Mouse (Mus musculus) intestine, embryonic 16.5 days (tissue): ENCODE measurements around the gene Akr1b10. TPM values are rescaled to one million over a fixed set of nuclear protein-coding genes. Genes with fewer than 3 reads are reported as not detected.
"Not testable (repeated sequence)": the region's sequence is repeated elsewhere in the genome, so short reads cannot be mapped to it uniquely, and the experiment has no call there.

Source experiments
- ATAC-seq: fragments of 200-750 bp; cut with Nextera tagmentation; 2 replicates; pipeline ENCODE4 v1.8.0; 2017; ENCODE audit warnings: moderate TSS enrichment, moderate library complexity
- H3K27ac ChIP-seq: fragments of 300-500 bp; sonication (generic); 2 replicates; pipeline ENCODE4 v1.5.1; 2014; ENCODE audit warnings: mild to moderate bottlenecking, low read length
- H3K27me3 ChIP-seq: fragments of 300-500 bp; sonication (generic); replicated peaks from 2 replicates; pipeline ENCODE4 v1.6.1; 2014; ENCODE audit warnings: low read length, control low read depth, mixed read lengths; ENCODE audit not compliant: control insufficient read depth, insufficient read depth
- H3K36me3 ChIP-seq: fragments of 300-500 bp; sonication (generic); 2 replicates; pipeline ENCODE4 v1.6.1; 2014; ENCODE audit warnings: low read length, control low read depth; ENCODE audit not compliant: control insufficient read depth, insufficient read depth
- H3K4me1 ChIP-seq: fragments of 300-500 bp; sonication (generic); 2 replicates; pipeline ENCODE4 v1.6.1; 2014; ENCODE audit warnings: low read length, control low read depth, mixed read lengths; ENCODE audit not compliant: control insufficient read depth, insufficient read depth
- H3K4me2 ChIP-seq: fragments of 300-500 bp; sonication (generic); 2 replicates; pipeline ENCODE4 v1.6.1; 2014; ENCODE audit warnings: low read depth, low read length, control low read depth
- H3K4me3 ChIP-seq: fragments of 300-500 bp; sonication (generic); 2 replicates; pipeline ENCODE4 v1.5.1; 2014; ENCODE audit warnings: mild to moderate bottlenecking, low read length
- H3K9ac ChIP-seq: fragments of 300-500 bp; sonication (generic); 2 replicates; pipeline ENCODE4 v1.6.1; 2014; ENCODE audit warnings: low read depth, low read length
- H3K9me3 ChIP-seq: fragments of 300-500 bp; sonication (generic); 2 replicates; pipeline ENCODE4 v1.6.1; 2016; ENCODE audit warnings: low read length, control low read depth; ENCODE audit not compliant: control insufficient read depth
- WGBS: fragments of 180-500 bp; shearing (Covaris S2); extraction: QIAGEN DNeasy Blood & Tissue Kit; methylation state at CpG from one replicate; pipeline ENCODE4 v1.1.7; 2014; 5-methylcytosine and 5-hydroxymethylcytosine counted together
- polyA plus RNA-seq: library from polyadenylated mRNA; unstranded; fragments of >200 nt; fragmentation: Nextera tagmentation; extraction: Ambion mirVana; gene quantifications from 2 replicates; pipeline ENCODE4 v1.2.1, GENCODE M21; 2015

The Akr1b10 gene
- polyA plus RNA-seq, 1 experiment from 2014 or later, result 16.0 TPM

DNA sequence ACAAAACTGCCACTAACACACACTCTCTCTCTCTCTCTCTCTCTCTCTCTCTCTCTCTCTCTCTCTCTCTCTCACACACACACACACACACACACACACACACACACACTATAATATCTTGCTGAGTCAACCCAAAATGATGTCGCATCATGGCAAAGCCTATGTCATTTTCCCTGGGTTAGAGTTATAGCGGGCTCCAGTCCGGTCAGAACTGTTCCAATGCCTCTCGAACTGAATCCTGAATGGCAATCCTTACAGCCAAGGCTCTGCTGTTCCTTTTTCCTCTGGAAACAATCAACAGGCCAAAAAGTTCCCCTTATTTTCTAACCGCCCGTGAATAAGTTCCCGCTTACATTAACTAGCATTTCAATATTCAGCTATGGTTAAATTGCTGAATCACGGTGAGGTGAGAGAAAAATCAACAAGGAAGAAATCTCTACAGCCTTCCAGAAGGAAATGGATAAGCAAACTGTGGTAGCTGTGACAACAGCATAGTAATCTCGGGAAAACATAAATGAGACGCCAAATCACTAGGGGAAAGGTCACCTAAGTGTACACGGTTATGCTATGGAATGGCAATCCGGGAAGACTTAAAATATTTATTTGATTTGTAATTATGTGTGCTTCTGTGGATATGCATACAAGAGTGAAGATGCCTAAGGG, 33.9 kb upstream of the Akr1b10 start:
- no peaks in the 10 kb centered on the region for H3K9me3 ChIP-seq
- no peak overlapping the region for H3K4me3 ChIP-seq
- no peaks in the 10 kb centered on the region for H3K27me3 ChIP-seq
- peak; percentile 72; the same call in 1 of the 2 replicates for ATAC-seq
- H3K4me1 ChIP-seq, result peaks cover 7% of the 10 kb centered on the region; the same call in 1 of the 2 replicates
- H3K4me2 ChIP-seq, result no peak overlapping the region
- 61% methylated on average over 12 of the region's 12 CpGs for WGBS
- no peaks in the 10 kb centered on the region for H3K36me3 ChIP-seq
- no peak overlapping the region for H3K27ac ChIP-seq
- no peak overlapping the region for H3K9ac ChIP-seq

DNA sequence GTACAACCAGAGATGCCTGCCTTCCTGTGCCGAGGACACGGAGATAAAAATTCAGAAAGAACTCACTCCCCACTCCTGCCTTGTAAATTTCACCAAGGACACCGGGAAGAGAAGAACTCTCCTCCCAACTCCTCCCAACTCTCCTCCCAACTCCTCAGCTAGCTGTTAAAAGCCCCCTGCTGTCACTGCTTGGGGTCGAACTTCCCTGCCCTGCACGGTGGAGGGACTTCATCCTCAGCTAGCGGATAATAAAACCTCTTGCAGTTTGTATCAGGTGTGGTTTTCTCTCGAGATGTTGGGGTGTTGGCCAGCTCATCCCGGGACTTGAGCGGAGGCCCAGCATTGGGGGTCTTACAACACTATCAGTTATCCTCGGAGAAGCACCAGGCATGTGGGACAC, 32.5 kb upstream of the Akr1b10 start:
- H3K9ac ChIP-seq, H3K27ac ChIP-seq, H3K27me3 ChIP-seq, H3K4me3 ChIP-seq, H3K4me1 ChIP-seq, H3K9me3 ChIP-seq, H3K36me3 ChIP-seq, H3K4me2 ChIP-seq, ATAC-seq: not testable (repeated sequence)
- 44% methylated on average over 10 of the region's 10 CpGs for WGBS

DNA sequence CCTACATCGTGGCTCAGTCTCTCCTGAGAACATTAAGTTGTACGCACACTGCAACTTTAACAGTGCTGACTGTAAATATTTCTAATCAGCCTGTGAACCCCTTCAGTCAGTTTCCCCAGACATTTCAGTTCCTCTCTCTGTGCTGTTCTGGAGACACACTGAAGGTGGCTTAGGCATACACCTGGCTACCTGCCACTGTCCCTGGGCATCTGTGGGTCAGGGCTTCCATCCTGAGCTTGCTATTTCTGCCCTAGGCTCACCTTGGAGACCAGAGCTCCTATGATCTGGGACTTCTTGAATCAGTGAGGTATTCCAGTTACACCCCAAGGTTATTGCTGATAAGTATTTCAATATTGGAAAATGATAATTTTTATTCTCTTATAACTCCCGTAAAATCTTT, 31.6 kb upstream of the Akr1b10 start:
- H3K4me3 ChIP-seq, result no peak overlapping the region
- no peak overlapping the region for H3K4me2 ChIP-seq
- no peaks in the 10 kb centered on the region for H3K9me3 ChIP-seq
- peaks cover 7% of the 10 kb centered on the region; the same call in 1 of the 2 replicates for H3K4me1 ChIP-seq
- ATAC-seq, result no peak
- H3K9ac ChIP-seq, result no peak overlapping the region
- H3K27ac ChIP-seq, result no peak overlapping the region
- H3K36me3 ChIP-seq, result no peaks in the 10 kb centered on the region
- 88% methylated on average over 3 of the region's 3 CpGs for WGBS
- no peaks in the 10 kb centered on the region for H3K27me3 ChIP-seq

DNA sequence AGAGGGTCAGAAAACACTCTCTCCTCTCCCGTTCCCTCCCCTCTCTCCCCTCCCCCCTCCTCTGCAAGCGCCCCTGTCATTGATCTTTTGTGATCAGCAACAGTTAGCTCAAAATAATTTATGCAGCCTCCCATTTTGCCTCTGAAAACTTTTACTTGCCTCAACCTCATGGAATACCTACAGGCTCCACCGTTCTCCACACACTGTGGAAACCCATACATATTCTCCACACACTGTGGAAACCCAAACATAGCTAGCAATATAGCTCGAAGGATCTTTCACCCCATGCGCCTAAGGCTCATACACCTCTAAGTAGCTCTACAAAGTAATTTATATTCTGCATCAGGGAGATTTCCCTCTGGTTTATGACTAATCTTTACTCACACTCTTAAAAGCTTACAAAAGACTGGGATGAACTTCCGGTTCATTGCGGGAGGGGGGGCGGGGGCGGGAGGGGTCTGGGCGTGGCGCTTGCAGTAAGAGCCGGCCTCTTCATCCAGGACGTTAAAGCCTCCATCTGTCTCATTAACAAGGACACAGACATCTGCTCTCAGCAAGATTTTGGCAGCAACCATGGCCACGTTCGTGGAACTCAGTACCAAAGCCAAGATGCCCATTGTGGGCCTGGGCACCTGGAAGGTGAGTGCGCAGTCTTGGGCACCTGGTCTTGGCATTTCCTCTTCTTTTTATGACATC, 30.2 kb upstream of the Akr1b10 start, which contains the start of gene Akr1b8:
TSS of gene Akr1b8 (plus strand) at position 462 of the 696 bp plus-strand sequence.
- peak; percentile 38 for ATAC-seq
- H3K9me3 ChIP-seq, result no peaks in the 10 kb centered on the region
- H3K27ac ChIP-seq, result no peak within 1 kb of the TSS; the same call in 1 of the 2 replicates
- no peak within 1 kb of the TSS for H3K9ac ChIP-seq
- WGBS, result 16% methylated on average over 16 of the region's 16 CpGs
- peak within 1 kb of the TSS; percentile 35 for H3K4me2 ChIP-seq
- H3K4me1 ChIP-seq, result peaks cover 7% of the 10 kb centered on the region; the same call in 1 of the 2 replicates
- no peaks in the 10 kb centered on the region for H3K27me3 ChIP-seq
- peak within 1 kb of the TSS; percentile 10; the same call in 1 of the 2 replicates for H3K4me3 ChIP-seq
- no peaks in the 10 kb centered on the region for H3K36me3 ChIP-seq

DNA sequence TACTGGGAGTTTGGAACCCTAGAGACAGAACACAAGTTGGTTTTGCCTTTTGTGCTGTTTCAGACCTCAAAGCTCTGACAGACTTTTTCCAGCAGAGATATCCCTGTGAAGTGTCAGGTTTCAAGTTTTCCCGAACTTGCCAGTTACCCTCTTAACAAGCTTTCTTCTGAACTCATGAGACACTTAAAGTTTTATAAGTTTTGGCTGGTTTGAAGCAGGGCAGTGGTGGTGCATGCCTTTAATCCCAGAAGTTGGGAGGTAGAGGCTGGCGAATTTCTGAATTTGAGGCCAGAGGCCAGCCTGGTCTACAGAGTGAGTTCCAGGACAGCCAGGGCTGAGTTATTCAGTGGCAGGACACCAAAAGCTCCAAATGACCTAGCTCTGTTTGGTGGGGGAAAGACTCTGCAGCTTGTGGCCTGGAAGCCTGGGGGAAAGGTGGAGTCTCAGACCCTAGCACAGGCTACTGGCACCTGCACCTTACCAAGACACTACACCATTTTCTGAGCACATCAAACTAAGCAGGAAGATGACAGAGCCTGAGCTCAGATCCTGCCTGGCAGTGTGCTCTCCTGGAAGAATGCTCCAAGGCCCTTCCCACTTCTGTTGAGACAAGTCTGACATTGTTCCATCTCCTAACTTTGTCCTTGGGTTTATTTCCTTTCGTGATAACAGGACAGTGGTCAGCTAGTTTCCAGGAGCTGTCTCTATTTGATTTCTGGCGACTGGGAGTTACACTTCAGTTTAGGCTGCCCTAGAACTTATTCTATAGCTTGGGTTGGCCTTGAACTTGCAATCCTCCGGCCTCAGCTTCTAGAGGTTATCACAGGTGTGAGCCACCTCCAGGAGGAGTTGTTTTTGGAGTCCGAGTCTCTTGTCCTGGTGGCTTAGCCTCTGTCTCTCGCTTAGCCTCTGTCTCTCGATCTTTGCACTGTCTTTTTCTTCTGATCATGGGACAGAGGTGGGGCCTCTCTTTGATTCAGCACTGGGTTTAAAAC, 29.4 kb upstream of the Akr1b10 start:
- 64% methylated on average over 8 of the region's 8 CpGs for WGBS
- Histone ChIP-seq H3K9me3 (no peaks in the 10 kb centered on the region), H3K4me1 (peaks cover 7% of the 10 kb centered on the region; the same call in 1 of the 2 replicates), H3K27me3 (no peaks in the 10 kb centered on the region), H3K9ac (no peak overlapping the region), H3K36me3 (no peaks in the 10 kb centered on the region), H3K27ac (no peak overlapping the region; the same call in 1 of the 2 replicates), H3K4me3 (no peak overlapping the region), H3K4me2 (no peak overlapping the region)
- no peak for ATAC-seq

DNA sequence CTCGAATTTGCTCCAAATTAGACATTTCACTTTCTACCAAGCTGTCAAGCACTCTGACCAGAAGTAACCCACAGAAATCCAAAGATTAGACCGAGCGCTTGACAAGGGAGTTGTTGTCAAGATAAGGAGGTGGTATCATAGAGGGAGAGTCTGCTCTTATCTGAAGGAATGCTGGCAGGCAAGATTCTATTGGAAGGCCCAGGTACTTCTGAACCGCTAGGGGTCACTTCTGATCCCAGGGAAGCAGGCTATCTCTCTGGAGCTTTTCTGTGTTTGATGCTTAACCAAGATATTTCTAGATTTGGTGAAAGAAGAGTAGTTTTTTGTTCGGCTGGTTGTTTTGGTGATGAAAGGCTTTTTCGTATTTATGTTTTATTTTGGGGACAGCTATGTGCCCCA, 28.7 kb upstream of the Akr1b10 start:
- no peak overlapping the region for H3K9ac ChIP-seq
- no peaks in the 10 kb centered on the region for H3K36me3 ChIP-seq
- ATAC-seq, result peak; percentile 61; the same call in 1 of the 2 replicates
- H3K9me3 ChIP-seq, result no peaks in the 10 kb centered on the region
- H3K4me1 ChIP-seq, result peaks cover 7% of the 10 kb centered on the region; the same call in 1 of the 2 replicates
- no peaks in the 10 kb centered on the region for H3K27me3 ChIP-seq
- no peak overlapping the region for H3K4me2 ChIP-seq
- 60% methylated on average over 6 of the region's 6 CpGs for WGBS
- no peak overlapping the region for H3K27ac ChIP-seq
- H3K4me3 ChIP-seq, result no peak overlapping the region

DNA sequence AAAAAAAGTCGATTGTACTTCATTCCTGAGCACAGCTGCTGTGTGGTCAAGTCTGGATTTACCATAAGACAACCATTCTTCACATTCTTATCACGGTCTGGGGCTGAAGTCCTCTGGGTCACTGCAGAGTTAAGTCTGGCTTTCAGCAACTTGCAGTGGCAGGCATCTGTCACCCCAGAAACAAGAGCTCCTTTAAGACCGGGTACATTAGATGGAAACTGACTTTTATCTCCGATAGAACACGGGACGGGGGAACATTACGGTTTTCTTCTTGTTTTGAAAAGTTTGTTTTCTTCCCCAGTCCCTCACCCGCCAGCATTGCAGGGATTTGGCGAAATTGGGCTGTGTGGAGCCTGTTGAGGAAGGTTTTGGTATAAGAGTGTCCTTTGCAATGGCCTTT, 28.2 kb upstream of the Akr1b10 start:
- no peak for ATAC-seq
- Histone ChIP-seq H3K9ac (no peak overlapping the region), H3K9me3 (no peaks in the 10 kb centered on the region), H3K4me2 (no peak overlapping the region), H3K36me3 (no peaks in the 10 kb centered on the region), H3K4me3 (no peak overlapping the region), H3K27ac (no peak overlapping the region), H3K4me1 (peaks cover 7% of the 10 kb centered on the region; the same call in 1 of the 2 replicates), H3K27me3 (no peaks in the 10 kb centered on the region)
- 82% methylated on average over 9 of the region's 9 CpGs for WGBS

DNA sequence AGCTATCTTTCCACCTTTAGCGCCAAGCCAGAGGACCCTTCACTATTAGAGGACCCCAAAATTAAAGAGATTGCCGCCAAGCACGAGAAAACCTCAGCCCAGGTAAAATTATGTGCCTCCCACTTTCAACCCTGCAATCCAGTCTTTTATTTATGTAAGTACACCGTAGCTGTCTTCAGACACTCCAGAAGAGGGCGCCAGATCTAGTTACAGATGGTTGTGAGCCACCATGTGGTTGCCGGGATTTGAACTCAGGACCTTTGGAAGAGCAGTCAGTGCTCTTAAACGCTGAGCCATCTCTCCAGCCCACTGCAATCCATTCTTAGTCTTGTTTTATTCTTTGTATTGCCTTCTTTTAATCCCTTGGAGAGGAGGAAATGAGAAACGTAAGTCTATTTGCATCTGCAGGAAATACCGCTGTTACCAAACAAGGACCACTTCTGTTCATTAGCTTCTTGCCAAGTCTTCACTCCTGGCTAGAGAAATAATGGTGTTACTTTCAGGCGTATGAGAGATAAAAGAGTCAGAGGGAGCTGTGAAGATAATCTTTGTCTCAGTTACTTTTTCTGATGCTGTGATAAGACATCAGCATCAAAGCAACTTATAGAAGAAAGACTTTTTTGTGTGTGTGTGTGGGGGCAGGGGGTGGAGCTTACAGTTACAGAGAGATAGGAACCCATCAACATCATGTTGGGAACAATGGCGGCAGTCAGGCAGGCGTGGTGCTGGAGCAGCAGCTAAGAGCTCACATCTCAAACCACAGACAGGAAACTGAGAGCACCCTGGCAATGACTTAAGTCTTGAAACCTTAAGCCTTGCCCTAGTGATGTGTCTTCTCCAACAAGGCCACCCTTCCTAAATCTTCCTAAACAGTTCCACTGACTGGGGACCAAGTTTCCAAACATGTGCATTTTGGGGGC, 19.5 kb upstream of the Akr1b10 start:
- Histone ChIP-seq H3K4me1 (no peaks in the 10 kb centered on the region), H3K9me3 (no peaks in the 10 kb centered on the region), H3K4me3 (no peak overlapping the region), H3K27me3 (no peaks in the 10 kb centered on the region), H3K27ac (no peak overlapping the region), H3K9ac (no peak overlapping the region), H3K36me3 (no peaks in the 10 kb centered on the region), H3K4me2 (no peak overlapping the region)
- WGBS, result 86% methylated on average over 12 of the region's 12 CpGs
- no peak for ATAC-seq
